20 mouse cellular contexts compared by ENCODE assay signal in genomic region chr13:98637145-98637544, GRCm38 (mm10). TPM values are rescaled to one million over a fixed set of nuclear protein-coding genes. Genes with fewer than 3 reads are reported as not detected.
DNase-seq lines count a peak whose midpoint lies in the region; ATAC-seq lines count a peak whose summit lies in the region.
"Had no signal": no experiment of that assay in that cellular context is flagged by ENCODE, and none has a peak within 500 bp of the region (broad histone marks: within the 10 kb centered on the region; RNA-seq: fewer than 3 reads in every experiment).

TSS of gene Tmem174 (minus strand) at chr13:98637410.

- peaks cover 6% of the 10 kb centered on the region; the same call in 1 of the 2 replicates for H3K9me3 ChIP-seq in heart, embryonic 13.5 days
- H3K9me3 ChIP-seq in embryonic facial prominence, embryonic 10.5 days: peaks cover 4% of the 10 kb centered on the region; the same call in 1 of the 2 replicates
- H3K9me3 ChIP-seq in hindbrain, embryonic 13.5 days: no peaks in the 10 kb centered on the region
- no peaks in the 10 kb centered on the region for H3K9me3 ChIP-seq in liver, embryonic 12.5 days (replicated peaks)
- H3K9me3 ChIP-seq: liver, embryonic 15.5 days; neural tube, embryonic 12.5 days had no signal

- ATAC-seq in heart, embryonic 13.5 days (ENCODE audit: extremely low read depth, insufficient number of reproducible peaks, low FRiP score, low TSS enrichment): no peak
- no peak for ATAC-seq in hindbrain, embryonic 13.5 days (ENCODE audit: low FRiP score)
- ATAC-seq in liver, embryonic 12.5 days: no peak
- ATAC-seq: hindbrain, postnatal 0 days; midbrain, embryonic 16.5 days had no signal

- 73% methylated on average over 12 of the region's 12 CpGs for WGBS in heart, embryonic 13.5 days
- WGBS in embryonic facial prominence, embryonic 10.5 days: 89% methylated on average over 12 of the region's 12 CpGs
- 94% methylated on average over 12 of the region's 12 CpGs for WGBS in hindbrain, embryonic 13.5 days
- 75% methylated on average over 12 of the region's 12 CpGs for WGBS in liver, embryonic 12.5 days (ENCODE audit: insufficient replicate concordance)

- peaks cover 26% of the 10 kb centered on the region for H3K27me3 ChIP-seq in heart, embryonic 13.5 days (replicated peaks)
- peaks cover 19% of the 10 kb centered on the region; the same call in 1 of the 2 replicates for H3K27me3 ChIP-seq in embryonic facial prominence, embryonic 10.5 days (replicated peaks; ENCODE audit: low read depth, poor library complexity, severe bottlenecking)
- 0 out of 2 replicates have a peak, but pooled peaks cover 4% of the 10 kb centered on the region for H3K27me3 ChIP-seq in hindbrain, embryonic 13.5 days
- H3K27me3 ChIP-seq in liver, embryonic 12.5 days (replicated peaks): peaks cover 20% of the 10 kb centered on the region
- H3K27me3 ChIP-seq: neural tube, embryonic 12.5 days had no signal

- peaks cover 23% of the 10 kb centered on the region for H3K4me1 ChIP-seq in heart, embryonic 13.5 days
- H3K4me1 ChIP-seq in embryonic facial prominence, embryonic 10.5 days: peaks cover 6% of the 10 kb centered on the region
- no peaks in the 10 kb centered on the region for H3K4me1 ChIP-seq in hindbrain, embryonic 13.5 days (replicated peaks)
- H3K4me1 ChIP-seq in liver, embryonic 12.5 days: no peaks in the 10 kb centered on the region
- H3K4me1 ChIP-seq: liver, embryonic 15.5 days; neural tube, embryonic 12.5 days had no signal

- peak within 1 kb of the TSS; percentile 61 for H3K4me2 ChIP-seq in heart, embryonic 13.5 days
- no peak within 1 kb of the TSS for H3K4me2 ChIP-seq in hindbrain, embryonic 13.5 days
- no peak within 1 kb of the TSS for H3K4me2 ChIP-seq in liver, embryonic 12.5 days
- H3K4me2 ChIP-seq: liver, embryonic 15.5 days; neural tube, embryonic 12.5 days had no signal

- 0 out of 2 replicates have a peak within 1 kb of the TSS, but pooled peaks have one; percentile 19 for H3K9ac ChIP-seq in heart, embryonic 13.5 days
- no peak within 1 kb of the TSS for H3K9ac ChIP-seq in hindbrain, embryonic 13.5 days
- no peak within 1 kb of the TSS for H3K9ac ChIP-seq in liver, embryonic 12.5 days
- H3K9ac ChIP-seq: liver, embryonic 15.5 days; neural tube, embryonic 12.5 days had no signal

- no peak within 1 kb of the TSS for H3K27ac ChIP-seq in heart, embryonic 13.5 days (replicated peaks)
- H3K27ac ChIP-seq in embryonic facial prominence, embryonic 10.5 days (replicated peaks): no peak within 1 kb of the TSS
- H3K27ac ChIP-seq in hindbrain, embryonic 13.5 days: no peak within 1 kb of the TSS
- no peak within 1 kb of the TSS for H3K27ac ChIP-seq in liver, embryonic 12.5 days
- H3K27ac ChIP-seq: hindbrain, postnatal 0 days; liver, embryonic 15.5 days; neural tube, embryonic 12.5 days had no signal

- H3K4me3 ChIP-seq in heart, embryonic 13.5 days: peak within 1 kb of the TSS; percentile 33
- H3K4me3 ChIP-seq in embryonic facial prominence, embryonic 10.5 days: 0 out of 2 replicates have a peak within 1 kb of the TSS, but pooled peaks have one; percentile 11
- no peak within 1 kb of the TSS for H3K4me3 ChIP-seq in hindbrain, embryonic 13.5 days
- no peak within 1 kb of the TSS for H3K4me3 ChIP-seq in liver, embryonic 12.5 days
- H3K4me3 ChIP-seq: liver, embryonic 15.5 days; neural tube, embryonic 12.5 days had no signal

- no peak for DNase-seq in heart, postnatal 4 days
- no peak for DNase-seq in embryonic facial prominence, embryonic 10.5 days (ENCODE audit: low spot score)
- peak; percentile 75 for DNase-seq in kidney, adult 18-20 months
- peak; percentile 68 to 79 for DNase-seq in kidney, postnatal 25 days
- no peak for DNase-seq in ovary, postnatal 10 days (ENCODE audit: low spot score)
- DNase-seq: adrenal gland, adult 8-10 months; cerebellum, adult 9-10 months; lung, postnatal 36 days; thymus, postnatal 4 days had no signal

- H3K36me3 ChIP-seq in heart, embryonic 13.5 days: no peaks in the 10 kb centered on the region
- H3K36me3 ChIP-seq in embryonic facial prominence, embryonic 10.5 days (replicated peaks): no peaks in the 10 kb centered on the region
- H3K36me3 ChIP-seq in hindbrain, embryonic 13.5 days: no peaks in the 10 kb centered on the region
- H3K36me3 ChIP-seq in liver, embryonic 12.5 days: no peaks in the 10 kb centered on the region
- H3K36me3 ChIP-seq: liver, embryonic 15.5 days; neural tube, embryonic 12.5 days had no signal

RNA-seq across cellular contexts. Expression of gene Tmem174, which starts in this region (rescaled TPM):
- not detected in 2 replicates for polyA plus RNA-seq in heart, embryonic 13.5 days (2015; fragmentation: Nextera tagmentation; extraction: Ambion mirVana)
- total RNA-seq in heart, postnatal 4 days (2021): not detected
- not detected in 2 replicates for polyA plus RNA-seq in embryonic facial prominence, embryonic 10.5 days (2016; fragmentation: Nextera tagmentation; extraction: Ambion mirVana)
- not detected in 2 replicates for polyA plus RNA-seq in hindbrain, embryonic 13.5 days (2015; fragmentation: Nextera tagmentation; extraction: Ambion mirVana)
- not detected in 2 replicates for polyA plus RNA-seq in liver, embryonic 12.5 days (2016; fragmentation: Nextera tagmentation; extraction: Ambion mirVana)
- total RNA-seq: adrenal gland, adult 8-10 months; ES-E14; hindbrain, postnatal 0 days; layer of hippocampus, postnatal 10 days had no signal
- polyA plus RNA-seq: gonadal fat pad, adult 2 months; liver, embryonic 15.5 days; midbrain, embryonic 16.5 days; neural tube, embryonic 12.5 days; stomach, embryonic 14.5 days had no signal

Comparison
In these comparisons a context has a peak if more than half of its experiments do, and no peak if none do; other contexts are left out.
1. H3K4me3 ChIP-seq: peak in heart, embryonic 13.5 days (single experiment) and embryonic facial prominence, embryonic 10.5 days (single experiment); none in hindbrain, embryonic 13.5 days (single experiment) and liver, embryonic 12.5 days (single experiment).
2. DNase-seq: peak in kidney, adult 18-20 months (single experiment) and kidney, postnatal 25 days (2 of 2); none in heart, postnatal 4 days (single experiment), embryonic facial prominence, embryonic 10.5 days (single experiment) and ovary, postnatal 10 days (single experiment).